Mouse (Mus musculus) brain, embryonic 18.5 days (tissue): ENCODE measurements around the gene Srms.
"Not testable (repeated sequence)": the region's sequence is repeated elsewhere in the genome, so short reads cannot be mapped to it uniquely, and the experiment has no call there.

ENCODE experiments used
- DNase-seq: peaks from one replicate; pipeline ENCODE4 v3.0.0-alpha.2; 2012; ENCODE audit warnings: low read depth, low spot score

Gene Srms

DNA sequence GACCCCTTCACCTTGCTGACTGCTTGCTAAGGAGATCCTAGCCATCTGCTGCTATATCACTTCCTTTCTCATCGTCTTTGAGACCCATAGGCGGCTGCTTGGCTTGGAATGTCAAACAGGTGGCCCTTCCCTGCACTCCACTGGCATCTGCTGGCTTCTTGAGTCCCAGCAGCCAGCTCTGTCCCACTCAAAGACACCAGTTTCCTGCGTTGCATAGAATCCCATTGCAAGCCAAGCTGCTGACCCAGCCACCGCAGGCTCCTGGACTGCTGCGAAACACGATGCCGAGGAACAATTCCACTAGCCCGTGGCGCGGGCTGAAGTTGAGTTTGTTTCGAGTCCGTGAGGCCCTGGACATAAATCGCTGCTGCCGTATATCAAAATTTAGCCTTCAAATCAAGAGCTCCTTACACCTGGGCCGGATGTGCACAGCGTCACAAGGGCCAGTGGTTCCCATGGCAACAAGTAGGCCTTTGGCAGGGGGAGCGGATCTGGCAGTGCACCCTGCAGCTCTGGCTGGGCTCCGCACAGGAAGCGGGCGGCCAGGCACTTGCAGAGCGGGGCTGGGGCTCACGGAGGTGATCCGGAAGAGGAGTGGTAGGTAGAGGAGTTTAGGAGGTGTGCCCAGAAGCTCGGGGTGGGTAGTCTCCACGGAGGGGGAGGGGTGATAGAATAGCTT is 6.7 kb upstream of the Srms start, which contains the start of gene Fndc11:
TSS of gene Fndc11 (plus strand) at position 476 of the 679 bp plus-strand sequence.
- DNase-seq = peak; percentile 24

GRCm38 (mm10) chr2:181218881-181219485 is 6.0 kb upstream of the Srms start:
- no peak for DNase-seq

GRCm38 (mm10) chr2:181216037-181216436 is 3.1 kb upstream of the Srms start:
- DNase-seq = no peak

DNA sequence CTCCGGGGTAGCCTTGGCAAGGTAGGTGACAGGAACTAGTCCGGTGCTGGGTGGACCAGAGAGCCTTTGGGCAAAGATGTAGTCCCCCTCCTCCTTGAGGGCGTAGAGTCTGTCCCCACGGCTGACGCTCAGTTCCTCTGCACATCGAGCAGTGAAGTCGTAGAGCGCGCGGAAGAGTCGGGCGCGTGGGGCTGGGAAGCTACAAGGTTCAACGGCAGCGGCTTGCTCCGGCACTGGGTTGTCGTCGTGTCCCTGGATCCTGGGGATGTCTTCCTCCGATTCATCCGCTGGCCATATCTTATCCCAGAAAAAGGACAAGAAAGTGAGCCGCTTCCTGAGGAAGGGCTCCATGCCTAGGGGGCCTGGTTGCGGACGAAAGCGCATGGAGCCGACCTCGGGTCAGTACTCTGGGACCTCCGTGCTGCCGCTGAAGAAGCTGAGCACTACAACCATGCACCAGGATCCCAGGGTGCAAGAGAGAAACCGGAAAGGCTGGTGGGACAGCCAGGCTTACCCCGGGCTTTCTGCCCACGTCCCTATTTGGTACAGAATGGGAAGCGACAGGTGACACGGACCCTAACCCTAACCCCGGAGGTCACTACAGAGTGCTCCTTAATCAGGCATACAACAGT is 480 bp downstream of the Srms start:
- DNase-seq = no peak

GRCm38 (mm10) chr2:181206118-181206517 is 6.9 kb downstream of the Srms start:
- DNase-seq = no peak

GRCm38 (mm10) chr2:181205678-181206077 is 7.3 kb downstream of the Srms start:
- DNase-seq = no peak

GRCm38 (mm10) chr2:181202886-181203285 is 10.1 kb downstream of the Srms start:
- no peak for DNase-seq

DNA sequence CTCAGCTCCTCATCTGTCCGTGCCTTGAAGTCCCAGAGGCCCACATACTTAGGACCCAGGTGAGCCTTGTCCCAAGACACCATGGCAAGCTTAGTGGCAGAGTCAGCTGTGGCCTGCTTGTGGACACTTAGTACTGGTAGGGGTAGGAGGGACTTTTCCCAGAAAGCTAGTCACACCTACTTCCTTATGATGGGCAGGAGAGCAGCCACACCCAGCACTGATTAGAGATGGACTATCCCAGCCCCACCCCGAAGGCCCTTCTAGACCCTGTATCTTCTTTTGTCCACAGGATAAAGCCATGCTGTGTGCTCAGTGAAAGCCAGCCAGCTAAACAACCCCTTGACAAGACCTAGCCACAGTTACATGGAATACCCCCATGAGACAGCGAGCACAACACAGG is 10.6 kb downstream of the Srms start, which contains the start of gene Ptk6:
TSS of gene Ptk6 (minus strand) at position 368 of the 400 bp plus-strand sequence.
- no peak for DNase-seq

- DNase-seq = no peak
Measured at GRCm38 (mm10) chr2:181201606-181202005, 11.4 kb downstream of the Srms start.

- DNase-seq = no peak
Measured at GRCm38 (mm10) chr2:181196628-181197300, 16.2 kb downstream of the Srms start.

GRCm38 (mm10) chr2:181193044-181193443 is 19.9 kb downstream of the Srms start:
- no peak for DNase-seq

- DNase-seq = no peak
Measured at GRCm38 (mm10) chr2:181191936-181192335, 21.0 kb downstream of the Srms start.

DNA sequence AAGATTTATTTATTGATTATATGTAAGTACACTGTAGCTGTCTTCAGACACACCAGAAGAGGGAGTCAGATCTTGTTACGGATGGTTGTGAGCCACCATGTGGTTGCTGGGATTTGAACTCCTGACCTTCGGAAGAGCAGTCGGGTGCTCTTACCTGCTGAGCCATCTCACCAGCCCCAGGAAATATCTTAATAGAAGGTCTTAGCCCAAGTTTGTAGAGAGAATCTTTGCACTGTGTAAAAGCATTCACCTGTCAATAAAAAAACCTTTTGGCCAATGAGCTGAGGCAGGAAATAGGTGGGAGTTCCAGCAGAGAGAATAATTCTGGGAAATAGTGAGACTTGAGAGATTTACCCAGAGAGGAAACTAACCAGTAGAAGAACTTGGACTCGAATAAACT is 21.6 kb downstream of the Srms start:
- not testable (repeated sequence) for DNase-seq

DNA sequence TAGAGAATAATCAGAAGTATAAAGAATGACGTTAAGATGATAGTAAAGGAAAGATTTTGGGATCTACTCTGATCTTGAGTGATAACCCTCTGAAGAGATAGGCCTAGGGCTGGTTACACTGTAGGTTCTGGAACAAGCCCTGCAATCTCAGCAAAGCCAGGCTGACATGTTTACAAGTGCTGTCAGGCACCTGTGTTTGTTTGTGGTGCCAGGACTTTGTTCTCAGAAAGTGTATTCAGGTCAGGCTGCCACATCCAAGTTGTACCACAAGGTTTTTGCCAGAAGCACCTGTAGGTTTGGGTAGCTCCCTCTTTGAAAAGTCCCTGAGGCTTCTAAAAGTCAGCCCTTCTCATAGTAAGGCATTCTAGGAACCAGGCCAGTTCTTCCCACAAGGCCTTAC is 23.7 kb downstream of the Srms start:
- no peak for DNase-seq

- no peak for DNase-seq
Measured at GRCm38 (mm10) chr2:181188681-181189080, 24.3 kb downstream of the Srms start.

DNA sequence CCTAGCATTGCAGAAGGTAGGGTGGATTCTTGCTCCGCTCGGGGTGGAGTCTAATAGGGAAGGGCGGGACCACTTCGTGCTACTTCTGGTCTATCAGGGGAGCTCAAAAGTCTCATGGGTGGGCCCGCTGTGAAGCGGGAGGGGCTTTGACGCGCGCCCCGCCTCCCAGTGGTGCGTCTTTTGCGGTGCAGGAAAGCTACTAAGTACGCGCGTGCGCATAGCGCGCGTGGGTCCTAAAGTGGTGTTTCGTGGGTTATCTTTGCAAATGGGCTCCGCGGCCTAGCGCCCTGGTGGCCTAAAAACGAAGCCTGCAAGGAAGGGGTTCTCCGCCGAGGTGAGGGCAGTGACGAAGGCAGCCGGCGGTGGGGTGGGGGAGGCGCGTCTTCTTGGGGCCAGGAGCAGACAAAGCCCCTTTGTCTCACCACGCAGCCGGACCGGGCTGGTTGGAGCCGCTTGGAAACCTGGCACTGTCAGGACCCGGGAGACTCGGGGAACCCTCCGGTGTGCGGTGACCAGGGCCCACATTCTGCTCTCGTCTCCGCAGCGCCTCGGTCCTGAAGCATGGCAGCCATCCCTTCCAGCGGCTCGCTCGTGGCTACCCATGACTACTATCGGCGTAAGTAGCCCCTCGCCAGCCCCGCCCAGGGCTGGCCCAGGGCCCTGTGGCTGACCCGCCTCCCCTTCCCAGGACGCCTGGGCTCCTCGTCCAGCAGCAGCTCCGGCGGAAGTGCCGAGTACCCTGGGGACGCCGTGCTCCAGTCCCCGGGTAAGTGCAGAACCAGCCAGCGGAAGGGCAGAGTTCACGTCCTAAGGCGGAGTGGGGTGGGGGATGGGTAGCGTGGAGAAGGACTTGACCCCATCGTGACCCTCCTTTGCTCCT is 25.6 kb downstream of the Srms start, which contains the start of gene Ppdpf:
TSS of gene Ppdpf (plus strand) at position 127 of the 880 bp plus-strand sequence.
- DNase-seq = peak; percentile 86

DNA sequence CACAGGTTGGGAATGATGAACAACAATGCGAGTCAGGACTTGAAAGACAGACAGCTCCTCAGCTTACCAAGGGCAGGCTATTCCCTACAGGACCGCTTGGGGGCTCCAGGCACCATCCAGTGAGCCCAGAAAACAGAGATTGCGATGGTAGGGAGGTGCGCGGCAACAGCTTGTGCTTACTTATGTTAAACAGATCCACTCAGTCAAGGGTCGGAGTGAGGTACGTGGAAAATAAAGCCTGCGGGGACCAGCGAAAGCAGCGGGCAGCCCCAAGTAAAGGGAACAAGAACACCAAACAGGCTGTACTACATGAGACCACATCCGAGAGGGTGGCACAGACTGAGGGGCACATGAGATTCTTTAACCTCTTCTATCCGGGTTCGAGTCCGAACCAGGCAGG is 26.4 kb downstream of the Srms start:
- peak; percentile 78 for DNase-seq

- no peak for DNase-seq
Measured at GRCm38 (mm10) chr2:181180898-181181297, 32.1 kb downstream of the Srms start.

- no peak for DNase-seq
Measured at GRCm38 (mm10) chr2:181178471-181178870, 34.5 kb downstream of the Srms start.

GRCm38 (mm10) chr2:181178015-181178414 is 35.0 kb downstream of the Srms start:
- DNase-seq = no peak

- DNase-seq = no peak
Measured at GRCm38 (mm10) chr2:181174646-181175045, 38.3 kb downstream of the Srms start.
